Mouse (Mus musculus) effector memory CD4-positive, alpha-beta T cell, adult 7 months (primary cell): ENCODE results near the gene Pmel. TPM values are rescaled to one million over a fixed set of nuclear protein-coding genes. Genes with fewer than 3 reads are reported as not detected.

ENCODE experiments used
- polyA plus RNA-seq: library from polyadenylated mRNA; unstranded; fragments of 100-300 nt; shearing (Covaris generic); gene quantifications from one replicate; pipeline ENCODE4 v1.2.1, GENCODE M21; 2017

Pmel gene
- polyA plus RNA-seq: 2.7 TPM

DNA sequence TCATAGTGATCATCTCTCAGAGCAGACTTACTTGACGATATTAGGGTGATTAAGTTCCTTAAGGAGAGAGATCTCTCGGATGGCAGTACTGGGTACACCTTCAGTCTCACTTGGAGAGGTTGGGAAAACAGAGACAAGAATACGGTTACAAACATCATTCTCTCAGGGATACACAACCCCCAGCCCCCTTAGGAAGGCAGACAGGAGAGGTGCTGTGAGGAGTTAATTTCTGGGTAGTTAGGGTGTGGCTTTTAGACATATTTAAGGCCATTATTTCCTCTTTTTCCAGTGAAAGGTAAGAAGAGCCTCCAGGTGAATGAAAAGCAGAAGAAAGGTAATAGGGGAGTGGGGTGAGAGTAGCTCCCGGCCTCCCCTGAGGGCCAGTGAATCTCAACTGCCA is at the start of gene Pmel:
TSS of gene Pmel (plus strand) at position 301 of the 400 bp plus-strand sequence.

DNA sequence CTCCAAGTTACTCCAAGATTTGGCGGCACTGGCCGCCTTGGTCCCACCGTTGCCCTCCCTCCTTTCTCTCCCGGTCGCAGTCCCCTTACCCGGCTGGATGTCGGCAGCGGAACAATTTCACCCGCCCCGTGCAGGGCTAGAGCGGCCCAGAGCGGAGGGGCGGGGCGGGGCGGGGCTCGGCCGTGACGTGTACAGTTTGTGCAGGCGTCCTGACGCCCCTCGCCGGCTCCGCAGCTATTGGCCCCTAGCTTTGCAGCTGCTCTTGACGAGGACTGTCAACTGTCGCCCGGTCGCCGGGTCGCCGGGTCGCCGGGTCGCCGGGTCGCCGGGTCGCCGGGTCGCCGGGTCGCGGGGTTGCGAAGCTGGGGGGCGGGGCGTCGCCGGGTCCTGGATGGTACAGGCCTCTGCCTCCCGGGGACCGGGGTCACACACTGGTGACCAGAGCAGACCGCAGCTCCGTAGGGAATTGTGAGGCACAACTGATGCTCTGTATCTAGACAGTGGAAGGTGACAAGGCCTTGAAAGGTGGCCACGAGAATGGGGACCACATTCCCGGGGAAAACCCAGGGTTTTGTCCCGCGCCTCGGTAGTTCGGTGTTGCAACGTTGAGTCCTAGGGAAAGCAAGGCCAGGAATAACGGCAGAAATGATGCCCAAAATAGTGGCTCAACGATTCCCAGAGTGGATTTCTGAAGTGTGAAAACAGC is 30.1 kb upstream of the Pmel start, which contains the start of gene Suox:
TSS of gene Suox (minus strand) at position 311 of the 706 bp plus-strand sequence.

DNA sequence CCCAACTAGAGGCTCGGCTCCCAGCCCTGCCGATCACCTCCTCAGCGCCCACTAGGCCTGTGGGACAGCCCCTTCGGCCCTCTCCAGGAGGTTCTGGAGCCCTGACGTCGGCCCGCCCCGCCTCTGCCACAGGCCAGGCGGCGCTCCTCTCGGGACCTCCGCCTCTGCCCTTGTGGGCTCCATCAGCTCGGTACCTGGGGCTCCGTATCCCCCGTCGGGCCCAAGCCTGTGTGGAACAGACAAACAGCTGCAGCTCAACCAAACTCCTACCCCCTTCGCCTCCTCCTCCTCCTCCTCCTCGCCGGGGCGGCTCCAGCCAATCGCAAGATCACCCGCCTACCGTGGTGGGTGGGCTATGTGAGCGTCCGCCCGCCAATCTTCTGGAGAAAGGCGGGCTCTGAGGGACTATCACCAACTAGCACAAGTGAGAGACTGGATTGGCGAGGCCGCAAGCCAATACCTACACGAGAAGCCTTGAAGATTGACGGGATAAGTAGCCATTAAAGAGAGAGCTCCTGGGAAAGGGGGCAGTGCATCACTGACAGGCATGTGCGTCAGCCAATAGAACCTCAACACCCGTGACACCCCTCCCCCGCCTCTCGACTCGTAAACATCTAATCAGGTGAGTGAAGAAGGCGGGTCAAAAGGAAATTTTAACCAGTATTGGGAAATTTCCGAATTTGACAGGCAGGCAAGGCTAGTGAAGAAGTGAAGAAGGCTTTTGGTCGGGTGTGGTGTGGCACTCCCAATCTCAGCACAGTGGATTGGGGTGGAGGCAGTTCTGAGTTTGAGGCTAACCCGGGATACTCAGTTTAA is 7.8 kb upstream of the Pmel start, which contains the start of gene Rab5b:
TSS of gene Rab5b (minus strand) at position 273 of the 816 bp plus-strand sequence.

GRCm38 (mm10) chr10:128704491-128705316 is 709 bp downstream of the Pmel start, which contains the start of gene Cdk2:
Gene Cdk2, minus strand, starts transcription at chr10:128705031.

GRCm38 (mm10) chr10:128744680-128745601 is 40.9 kb downstream of the Pmel start, which contains the start of gene Dgka:
Gene Dgka, minus strand, starts transcription at chr10:128744855.

GRCm38 (mm10) chr10:128747646-128748251 is 43.8 kb downstream of the Pmel start, which contains the start of gene Pym1:
Gene Pym1, plus strand, starts transcription at chr10:128747889.

Other genes starting within 250 kb of the Pmel start
- gene Smarcc2, start 244.9 kb upstream of the Pmel start, polyA plus RNA-seq: 79.3 TPM
- 1,223 TPM for gene Myl6, start 210.1 kb upstream of the Pmel start, polyA plus RNA-seq
- gene Myl6b, start 205.5 kb upstream of the Pmel start, polyA plus RNA-seq: 2.7 TPM
- 300 TPM for gene Esyt1, start 178.3 kb upstream of the Pmel start, polyA plus RNA-seq
- gene Zc3h10, start 156.4 kb upstream of the Pmel start, polyA plus RNA-seq: 38.5 TPM
- gene Rpl41, start 154.9 kb upstream of the Pmel start, polyA plus RNA-seq: 2,513 TPM
- 19.5 TPM for gene Pa2g4, start 138.2 kb upstream of the Pmel start, polyA plus RNA-seq
- gene Erbb3, start 114.5 kb upstream of the Pmel start, polyA plus RNA-seq: 1.8 TPM
- 444 TPM for gene Rps26, start 77.4 kb upstream of the Pmel start, polyA plus RNA-seq
- gene Ikzf4, start 58.2 kb upstream of the Pmel start, polyA plus RNA-seq: 1.2 TPM
- 3.7 TPM for gene Suox, start 30.1 kb upstream of the Pmel start, polyA plus RNA-seq
- gene Rab5b, start 7.9 kb upstream of the Pmel start, polyA plus RNA-seq: 21.6 TPM
- gene Cdk2, start 836 bp downstream of the Pmel start, polyA plus RNA-seq: 15.5 TPM
- gene Dgka, start 40.7 kb downstream of the Pmel start, polyA plus RNA-seq: 511 TPM
- 22.9 TPM for gene Pym1, start 43.7 kb downstream of the Pmel start, polyA plus RNA-seq
- gene Mmp19, start 86.7 kb downstream of the Pmel start, polyA plus RNA-seq: 0.15 TPM
- gene Dnajc14, start 99.9 kb downstream of the Pmel start, polyA plus RNA-seq: 65.8 TPM
- 3.0 TPM for gene Tmem198b, start 100.2 kb downstream of the Pmel start, polyA plus RNA-seq
- 120 TPM for gene Sarnp, start 113.1 kb downstream of the Pmel start, polyA plus RNA-seq
- gene Ormdl2, start 117.5 kb downstream of the Pmel start, polyA plus RNA-seq: 46.6 TPM
- gene Gdf11, start 187.5 kb downstream of the Pmel start, polyA plus RNA-seq: 1.8 TPM
- not detected for gene Cd63, start 196.8 kb downstream of the Pmel start, polyA plus RNA-seq
- 5.1 TPM for gene Rdh5, start 218.7 kb downstream of the Pmel start, polyA plus RNA-seq
- 119 TPM for gene Bloc1s1, start 219.8 kb downstream of the Pmel start, polyA plus RNA-seq
- gene Itga7, start 229.6 kb downstream of the Pmel start, polyA plus RNA-seq: 45.6 TPM